Mouse (Mus musculus) CH12.LX (cell line): ENCODE measurements around the gene Zfp36.

Experiments used
- CTCF ChIP-seq, 2 experiments: IDR thresholded peaks in 1 of 2; conservative IDR thresholded peaks in 1 of 2; 2 replicates each; pipeline ENCODE4 v1.5.1; 2011 to 2012; ENCODE audit warnings: low read depth in 2 of 2, low read length in 2 of 2, improper control_type of control experiment in 1 of 2, inconsistent platforms in 1 of 2, mild to moderate bottlenecking in 1 of 2, moderate library complexity in 1 of 2
- TBP ChIP-seq: conservative IDR thresholded peaks from 2 replicates; pipeline ENCODE4 v1.6.1; 2011; ENCODE audit warnings: low read depth, low read length, improper control_type of control experiment
- ZNF384 ChIP-seq: IDR thresholded peaks from 2 replicates; pipeline ENCODE4 v1.6.1; 2012; ENCODE audit warnings: low read depth, low read length, improper control_type of control experiment, inconsistent platforms

GRCm38 (mm10) chr7:28370977-28371513 is 9.0 kb downstream of the Zfp36 start:
- TF ChIP-seq TBP (no peak), CTCF (conservative IDR thresholded peaks at IDR 0.05 in 1 of 2, IDR thresholded peaks at IDR 0.05 in 1 of 2; ENCODE audit: low read depth in 2 of 2, low read length in 2 of 2) (no peak), ZNF384 (no peak)
